ENCODE assay signal across 9 mouse cellular contexts in the genomic region with DNA sequence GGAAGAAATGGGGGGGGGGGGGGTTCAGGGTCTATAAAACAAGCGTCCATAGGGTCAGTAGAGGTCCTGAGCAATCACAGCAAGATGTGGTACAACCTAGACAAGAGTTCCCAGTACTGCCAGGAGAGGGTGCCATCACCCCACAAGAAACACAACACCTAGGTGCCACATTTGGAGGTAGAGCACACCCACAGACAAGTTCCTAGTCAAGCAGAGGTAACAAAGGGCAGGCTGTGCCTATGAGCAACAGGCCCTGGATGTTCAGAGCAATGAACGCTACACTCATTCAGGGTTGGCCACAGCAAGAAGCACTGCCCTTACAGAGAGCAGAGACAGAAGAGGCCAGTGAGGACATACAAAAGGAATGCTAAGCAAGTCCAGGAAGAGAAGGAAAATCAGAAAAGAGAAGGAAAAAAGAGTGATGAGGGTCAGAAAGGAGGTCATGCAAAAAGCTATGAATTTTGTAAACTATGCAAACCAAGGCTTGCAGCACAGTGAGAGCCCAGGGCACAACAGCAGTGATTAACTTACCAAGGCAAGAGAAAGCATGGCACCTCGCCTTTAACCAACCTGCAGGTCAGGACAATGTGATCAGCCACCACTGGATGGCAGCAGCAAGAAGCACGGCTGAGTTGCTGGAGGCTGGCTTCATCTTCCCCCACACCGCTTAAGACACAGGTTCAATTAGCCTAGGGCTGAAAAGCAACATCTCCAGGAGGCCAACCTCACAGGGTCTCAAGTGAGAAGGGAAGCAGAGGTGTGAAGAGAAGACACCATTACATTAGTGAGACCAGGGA. TPM values are rescaled to one million over a fixed set of nuclear protein-coding genes. Genes with fewer than 3 reads are reported as not detected.
DNase-seq lines count a peak whose midpoint lies in the region; ATAC-seq and TF ChIP-seq lines count a peak whose summit lies in the region.
"Had no signal": no experiment of that assay in that cellular context is flagged by ENCODE, and none has a peak within 500 bp of the region (broad histone marks: within the 10 kb centered on the region; RNA-seq: fewer than 3 reads in every experiment).

No protein-coding gene starts in this region.

- no peaks in the 10 kb centered on the region for H3K4me1 ChIP-seq in G1E (ENCODE audit: insufficient read depth, low read depth, low read length)
- H3K4me1 ChIP-seq in forebrain, embryonic 15.5 days: no peaks in the 10 kb centered on the region
- peaks cover 18% of the 10 kb centered on the region for H3K4me1 ChIP-seq in hindbrain, embryonic 10.5 days (replicated peaks)
- no peaks in the 10 kb centered on the region for H3K4me1 ChIP-seq in lung, postnatal 0 days (ENCODE audit: insufficient read depth, low read depth, low read length)
- H3K4me1 ChIP-seq: limb, embryonic 15.5 days had no signal

- H3K27me3 ChIP-seq in G1E (ENCODE audit: insufficient read depth, low read length): no peaks in the 10 kb centered on the region
- no peaks in the 10 kb centered on the region for H3K27me3 ChIP-seq in forebrain, embryonic 15.5 days
- no peaks in the 10 kb centered on the region for H3K27me3 ChIP-seq in hindbrain, embryonic 10.5 days (ENCODE audit: insufficient read depth, poor library complexity, severe bottlenecking)
- H3K27me3 ChIP-seq in lung, postnatal 0 days (replicated peaks; ENCODE audit: insufficient read depth, low read length): no peaks in the 10 kb centered on the region
- H3K27me3 ChIP-seq: limb, embryonic 15.5 days had no signal

- peak; percentile 43; the same call in 1 of the 2 replicates for ATAC-seq in G1E (ENCODE audit: extremely low read depth, insufficient number of reproducible peaks, low FRiP score, poor library complexity, severe bottlenecking)
- peak; percentile 71 for ATAC-seq in forebrain, embryonic 15.5 days (replicated peaks)
- peak; percentile 81 for ATAC-seq in lung, postnatal 0 days

- peak; percentile 13; the same call in 1 of the 2 replicates for TF ChIP-seq CTCF in G1E (IDR thresholded peaks at IDR 0.05; ENCODE audit: low read depth, low read length)
- TF ChIP-seq CTCF in lung, postnatal 0 days (IDR thresholded peaks at IDR 0.05): peak; percentile 90

- H3K27ac ChIP-seq in forebrain, embryonic 15.5 days (replicated peaks): peak overlapping the region; percentile 25; the same call in 1 of the 2 replicates
- no peak overlapping the region for H3K27ac ChIP-seq in hindbrain, embryonic 10.5 days
- H3K27ac ChIP-seq in lung, postnatal 0 days (ENCODE audit: low read length): no peak overlapping the region
- H3K27ac ChIP-seq: limb, embryonic 15.5 days had no signal

- no peak overlapping the region for H3K9ac ChIP-seq in forebrain, embryonic 15.5 days (replicated peaks)
- H3K9ac ChIP-seq in lung, postnatal 0 days (replicated peaks; ENCODE audit: low read depth): no peak overlapping the region
- H3K9ac ChIP-seq: limb, embryonic 15.5 days had no signal

- peaks cover 96% of the 10 kb centered on the region for H3K36me3 ChIP-seq in G1E (replicated peaks)
- peaks cover 66% of the 10 kb centered on the region for H3K36me3 ChIP-seq in forebrain, embryonic 15.5 days
- peaks cover 96% of the 10 kb centered on the region for H3K36me3 ChIP-seq in hindbrain, embryonic 10.5 days
- peaks cover 21% of the 10 kb centered on the region for H3K36me3 ChIP-seq in lung, postnatal 0 days (ENCODE audit: insufficient read depth, low read length)

- H3K4me2 ChIP-seq in forebrain, embryonic 15.5 days (replicated peaks): no peak overlapping the region
- no peak overlapping the region for H3K4me2 ChIP-seq in lung, postnatal 0 days (replicated peaks; ENCODE audit: low read depth, low read length)
- H3K4me2 ChIP-seq: limb, embryonic 15.5 days had no signal

- WGBS in forebrain, embryonic 15.5 days: 29% methylated on average over 5 of the region's 5 CpGs
- WGBS in hindbrain, embryonic 10.5 days: 43% methylated on average over 5 of the region's 5 CpGs
- 27% methylated on average over 5 of the region's 5 CpGs for WGBS in lung, postnatal 0 days

- DNase-seq in G1E (ENCODE audit: low spot score): peak; percentile 41
- peak; percentile 72 for DNase-seq in cerebellum, adult 11 months
- DNase-seq in hindbrain, embryonic 10.5 days (ENCODE audit: low spot score): peak; percentile 57
- DNase-seq in layer of hippocampus, adult 9-10 months (ENCODE audit: low spot score): peak; percentile 33
- peak; percentile 73 for DNase-seq in lung, postnatal 0 days (ENCODE audit: low spot score)
- DNase-seq in ovary, postnatal 36 days (ENCODE audit: low spot score): peak; percentile 72
- DNase-seq in thymus, postnatal 10 days (ENCODE audit: low spot score in 2 of 2): peak; percentile 60 to 76

- TF ChIP-seq EP300 in lung, postnatal 0 days (IDR thresholded peaks at IDR 0.05): no peak

- H3K9me3 ChIP-seq in G1E (replicated peaks): no peaks in the 10 kb centered on the region
- no peaks in the 10 kb centered on the region for H3K9me3 ChIP-seq in forebrain, embryonic 15.5 days
- peaks cover 7% of the 10 kb centered on the region; the same call in 1 of the 2 replicates for H3K9me3 ChIP-seq in hindbrain, embryonic 10.5 days
- no peaks in the 10 kb centered on the region for H3K9me3 ChIP-seq in lung, postnatal 0 days (ENCODE audit: low read length)
- H3K9me3 ChIP-seq: limb, embryonic 15.5 days had no signal

- H3K4me3 ChIP-seq in G1E (ENCODE audit: low read depth, low read length): no peak overlapping the region
- no peak overlapping the region for H3K4me3 ChIP-seq in forebrain, embryonic 15.5 days
- H3K4me3 ChIP-seq in hindbrain, embryonic 10.5 days: no peak overlapping the region
- no peak overlapping the region for H3K4me3 ChIP-seq in lung, postnatal 0 days (ENCODE audit: low read depth, low read length)
- H3K4me3 ChIP-seq: limb, embryonic 15.5 days had no signal

RNA-seq across cellular contexts. Expression of a gene that starts 59.4 kb away (rescaled TPM):
- total RNA-seq in G1E (2014; fragmentation: Nextera tagmentation) (37.3 and 45.7 TPM in 2 replicates), G1E (2017) (9.3 and 14.2 TPM in 2 replicates)
- polyA plus RNA-seq in G1E (2012): 29.3 and 32.3 TPM in 2 replicates
- 4.4 and 5.3 TPM in 2 replicates for polyA plus RNA-seq in forebrain, embryonic 15.5 days (2015; fragmentation: Nextera tagmentation; extraction: Ambion mirVana)
- polyA plus RNA-seq in hindbrain, embryonic 10.5 days (2016; fragmentation: Nextera tagmentation; extraction: Ambion mirVana): 3.7 and 4.4 TPM in 2 replicates
- polyA plus RNA-seq in lung, postnatal 0 days (2015; fragmentation: Nextera tagmentation; extraction: Ambion mirVana): 2.8 and 3.5 TPM in 2 replicates
